Mouse (Mus musculus) small intestine, adult 2 months (tissue): Measurements from ENCODE around the gene Sipa1l1. TPM values are rescaled to one million over a fixed set of nuclear protein-coding genes. Genes with fewer than 3 reads are reported as not detected.

ENCODE experiments used
- H3K27ac ChIP-seq: fragments of 200-500 bp; 2 replicates; pipeline ENCODE4 v1.5.1; 2012; ENCODE audit warnings: low read depth, low read length, control low read depth, inconsistent platforms; ENCODE audit not compliant: insufficient read depth
- H3K27me3 ChIP-seq: fragments of 200-500 bp; 2 replicates; pipeline ENCODE4 v1.6.1; 2012; ENCODE audit warnings: mild to moderate bottlenecking, moderate library complexity, low read length, inconsistent platforms; ENCODE audit not compliant: control insufficient read depth, insufficient read depth
- H3K36me3 ChIP-seq: fragments of 200-500 bp; 2 replicates; pipeline ENCODE4 v1.6.1; 2012; ENCODE audit warnings: mild to moderate bottlenecking, low read length, control low read depth, inconsistent platforms; ENCODE audit not compliant: control insufficient read depth, insufficient read depth
- H3K4me1 ChIP-seq: fragments of 200-500 bp; 2 replicates; pipeline ENCODE4 v1.6.1; 2012; ENCODE audit warnings: low read length, inconsistent platforms, mixed read lengths; ENCODE audit not compliant: control insufficient read depth, insufficient read depth, insufficient read length
- H3K4me3 ChIP-seq: fragments of 200-500 bp; 2 replicates; pipeline ENCODE4 v1.5.1; 2012; ENCODE audit warnings: low read depth, mild to moderate bottlenecking, control low read depth, inconsistent platforms, low read length, moderate library complexity
- CTCF ChIP-seq: fragments of 200-500 bp; IDR thresholded peaks from 2 replicates; pipeline ENCODE4 v1.5.1; 2012; ENCODE audit warnings: low read depth, mild to moderate bottlenecking, control low read depth, inconsistent platforms, low read length, moderate library complexity, mixed read lengths; ENCODE audit not compliant: insufficient replicate concordance, insufficient read length; ENCODE audit errors: extremely low read depth
- POLR2A ChIP-seq: fragments of 200-500 bp; IDR thresholded peaks from 2 replicates; pipeline ENCODE4 v1.6.1; 2012; ENCODE audit warnings: low read depth, mild to moderate bottlenecking, control low read depth, inconsistent platforms, low read length, moderate library complexity
- WGBS: fragments of 180-500 bp; shearing (Covaris S2); methylation state at CpG from one replicate; pipeline ENCODE4 v1.1.7; 2018; 5-methylcytosine and 5-hydroxymethylcytosine counted together
- polyA plus RNA-seq: library from polyadenylated mRNA; depleted of rRNA; stranded (reverse); fragments of >200 nt; gene quantifications from 2 replicates; pipeline ENCODE4 v1.2.3, GENCODE M21; 2012

Sipa1l1 gene
- polyA plus RNA-seq, 1 experiment: 13.4 TPM

- no peak for TF ChIP-seq CTCF
- TF ChIP-seq POLR2A: no peak
- H3K4me3 ChIP-seq: no peak overlapping the region
- peaks cover 43% of the 10 kb centered on the region for H3K36me3 ChIP-seq
- H3K27ac ChIP-seq: no peak overlapping the region
- H3K4me1 ChIP-seq: no peaks in the 10 kb centered on the region
- no peaks in the 10 kb centered on the region for H3K27me3 ChIP-seq
- 89% methylated on average over 11 of the region's 11 CpGs for WGBS
Observed at GRCm38 (mm10) chr12:82425853-82426252, 256.7 kb downstream of the Sipa1l1 start.

GRCm38 (mm10) chr12:82427416-82427815, 258.3 kb downstream of the Sipa1l1 start:
- H3K36me3 ChIP-seq: peaks cover 36% of the 10 kb centered on the region
- H3K4me3 ChIP-seq: no peak overlapping the region
- WGBS: 82% methylated on average over 2 of the region's 2 CpGs
- TF ChIP-seq CTCF (no peak), POLR2A (no peak)
- H3K27me3 ChIP-seq: no peaks in the 10 kb centered on the region
- no peaks in the 10 kb centered on the region for H3K4me1 ChIP-seq
- no peak overlapping the region for H3K27ac ChIP-seq

- H3K4me1 ChIP-seq: no peaks in the 10 kb centered on the region
- no peaks in the 10 kb centered on the region for H3K27me3 ChIP-seq
- no peak overlapping the region for H3K4me3 ChIP-seq
- WGBS: 87% methylated on average over 9 of the region's 9 CpGs
- TF ChIP-seq POLR2A (no peak), CTCF (no peak)
- H3K27ac ChIP-seq: no peak overlapping the region
- H3K36me3 ChIP-seq: peaks cover 36% of the 10 kb centered on the region
Observed at GRCm38 (mm10) chr12:82428466-82428865, 259.3 kb downstream of the Sipa1l1 start.

- no peak overlapping the region for H3K4me3 ChIP-seq
- no peak for TF ChIP-seq POLR2A
- no peak for TF ChIP-seq CTCF
- WGBS: 84% methylated on average over 4 of the region's 4 CpGs
- peaks cover 43% of the 10 kb centered on the region for H3K36me3 ChIP-seq
- H3K27ac ChIP-seq: no peak overlapping the region
- H3K4me1 ChIP-seq: no peaks in the 10 kb centered on the region
- H3K27me3 ChIP-seq: no peaks in the 10 kb centered on the region
Observed at GRCm38 (mm10) chr12:82433311-82433710, 264.2 kb downstream of the Sipa1l1 start.

GRCm38 (mm10) chr12:82434591-82434990, 265.5 kb downstream of the Sipa1l1 start:
- Histone ChIP-seq H3K27me3 (no peaks in the 10 kb centered on the region), H3K4me1 (no peaks in the 10 kb centered on the region), H3K27ac (no peak overlapping the region), H3K4me3 (no peak overlapping the region), H3K36me3 (peaks cover 53% of the 10 kb centered on the region)
- TF ChIP-seq POLR2A (no peak), CTCF (no peak)
- WGBS: 85% methylated on average over 9 of the region's 9 CpGs

- no peaks in the 10 kb centered on the region for H3K4me1 ChIP-seq
- H3K27me3 ChIP-seq: no peaks in the 10 kb centered on the region
- H3K4me3 ChIP-seq: no peak overlapping the region
- WGBS: 80% methylated on average over 3 of the region's 3 CpGs
- peaks cover 57% of the 10 kb centered on the region for H3K36me3 ChIP-seq
- H3K27ac ChIP-seq: no peak overlapping the region
- no peak for TF ChIP-seq POLR2A
- TF ChIP-seq CTCF: no peak
Observed at GRCm38 (mm10) chr12:82441479-82441878, 272.4 kb downstream of the Sipa1l1 start.

- no peak overlapping the region for H3K27ac ChIP-seq
- 90% methylated on average over 8 of the region's 8 CpGs for WGBS
- TF ChIP-seq CTCF: no peak
- TF ChIP-seq POLR2A: no peak
- no peak overlapping the region for H3K4me3 ChIP-seq
- peaks cover 45% of the 10 kb centered on the region for H3K36me3 ChIP-seq
- H3K27me3 ChIP-seq: no peaks in the 10 kb centered on the region
- no peaks in the 10 kb centered on the region for H3K4me1 ChIP-seq
Observed at GRCm38 (mm10) chr12:82446609-82447024, 277.5 kb downstream of the Sipa1l1 start.
